ENCODE assay signal across 9 mouse cellular contexts in genomic region chr9:110729841-110730240, GRCm38 (mm10). TPM values are rescaled to one million over a fixed set of nuclear protein-coding genes. Genes with fewer than 3 reads are reported as not detected.
DNase-seq lines count a peak whose midpoint lies in the region; ATAC-seq lines count a peak whose summit lies in the region.
"Had no signal": no experiment of that assay in that cellular context is flagged by ENCODE, and none has a peak within 500 bp of the region (broad histone marks: within the 10 kb centered on the region; RNA-seq: fewer than 3 reads in every experiment).

No protein-coding gene starts in this region.

- peak; percentile 55 to 56 for DNase-seq in adrenal gland, adult 18-20 months (ENCODE audit: low spot score in 2 of 2)
- DNase-seq in adrenal gland, postnatal 4 days (ENCODE audit: low spot score in 2 of 2), result no peak
- DNase-seq in kidney, adult 11 months, result peak; percentile 30
- no peak for DNase-seq in kidney, adult 8-10 months
- peak; percentile 58 for DNase-seq in CD4-positive helper T cell, adult 2 months (ENCODE audit: low read depth, low spot score)
- DNase-seq in spleen, postnatal 10 days (ENCODE audit: low spot score in 2 of 2), result peak; percentile 43 to 72

- H3K27ac ChIP-seq in embryonic facial prominence, embryonic 15.5 days (replicated peaks), result 0 out of 2 replicates have a peak overlapping the region, but pooled peaks have one; percentile 18
- H3K27ac ChIP-seq: stomach, embryonic 15.5 days had no signal

- 16% methylated on average over 8 of the region's 8 CpGs for WGBS in embryonic facial prominence, embryonic 15.5 days

- H3K27me3 ChIP-seq in embryonic facial prominence, embryonic 15.5 days, result 0 out of 2 replicates have a peak, but pooled peaks cover 13% of the 10 kb centered on the region

- no peak for ATAC-seq in embryonic facial prominence, embryonic 15.5 days (ENCODE audit: insufficient number of reproducible peaks, low FRiP score, low TSS enrichment, low read depth)
- ATAC-seq in frontal cortex, adult (ENCODE audit: low TSS enrichment), result no peak

- H3K9ac ChIP-seq in embryonic facial prominence, embryonic 15.5 days, result no peak overlapping the region
- H3K9ac ChIP-seq: stomach, embryonic 15.5 days had no signal

- no peak overlapping the region for H3K4me3 ChIP-seq in embryonic facial prominence, embryonic 15.5 days (replicated peaks)
- H3K4me3 ChIP-seq: stomach, embryonic 15.5 days had no signal

- no peaks in the 10 kb centered on the region for H3K9me3 ChIP-seq in embryonic facial prominence, embryonic 15.5 days (replicated peaks)
- H3K9me3 ChIP-seq: stomach, embryonic 15.5 days had no signal

- H3K4me2 ChIP-seq in embryonic facial prominence, embryonic 15.5 days (replicated peaks), result no peak overlapping the region
- H3K4me2 ChIP-seq: stomach, embryonic 15.5 days had no signal

- H3K36me3 ChIP-seq in embryonic facial prominence, embryonic 15.5 days, result peaks cover 7% of the 10 kb centered on the region; the same call in 1 of the 2 replicates
- H3K36me3 ChIP-seq: stomach, embryonic 15.5 days had no signal

- H3K4me1 ChIP-seq in embryonic facial prominence, embryonic 15.5 days, result peaks cover 91% of the 10 kb centered on the region

RNA-seq across cellular contexts. Expression of gene Myl3, which starts 11.8 kb away (rescaled TPM):
- 1 to 10 TPM in 1 of 2 experiments, under 1 TPM in 1; 0.93 to 4.1 TPM for total RNA-seq in adrenal gland, adult 18-20 months (2021)
- total RNA-seq in adrenal gland, postnatal 4 days (2021), result 1 to 10 TPM; 2.9 to 9.8 TPM
- polyA plus RNA-seq in embryonic facial prominence, embryonic 15.5 days (2015; fragmentation: Nextera tagmentation; extraction: Ambion mirVana), result 7.5 and 8.5 TPM in 2 replicates

RNA-seq across cellular contexts. Expression of gene Pth1r, which starts 17.1 kb away (rescaled TPM):
- 10 to 100 TPM; 11.3 to 34.2 TPM for total RNA-seq in adrenal gland, adult 18-20 months (2021)
- total RNA-seq in adrenal gland, postnatal 4 days (2021), result 10 to 100 TPM; 18.0 to 37.9 TPM
- polyA plus RNA-seq in embryonic facial prominence, embryonic 15.5 days (2015; fragmentation: Nextera tagmentation; extraction: Ambion mirVana), result 133 and 145 TPM in 2 replicates

Comparison
In these comparisons a context has a peak if more than half of its experiments do, and no peak if none do; other contexts are left out.
1. DNase-seq: peak in adrenal gland, adult 18-20 months (2 of 2), kidney, adult 11 months (single experiment), CD4-positive helper T cell, adult 2 months (single experiment) and spleen, postnatal 10 days (2 of 2); none in adrenal gland, postnatal 4 days (0 of 2) and kidney, adult 8-10 months (0 of 2).